Mouse (Mus musculus): ENCODE results near the gene Lrrc49. TPM values are rescaled to one million over a fixed set of nuclear protein-coding genes. Genes with fewer than 3 reads are reported as not detected.

Lrrc49 gene
- polyA plus RNA-seq, 1 experiment, result 0.54 TPM

DNA sequence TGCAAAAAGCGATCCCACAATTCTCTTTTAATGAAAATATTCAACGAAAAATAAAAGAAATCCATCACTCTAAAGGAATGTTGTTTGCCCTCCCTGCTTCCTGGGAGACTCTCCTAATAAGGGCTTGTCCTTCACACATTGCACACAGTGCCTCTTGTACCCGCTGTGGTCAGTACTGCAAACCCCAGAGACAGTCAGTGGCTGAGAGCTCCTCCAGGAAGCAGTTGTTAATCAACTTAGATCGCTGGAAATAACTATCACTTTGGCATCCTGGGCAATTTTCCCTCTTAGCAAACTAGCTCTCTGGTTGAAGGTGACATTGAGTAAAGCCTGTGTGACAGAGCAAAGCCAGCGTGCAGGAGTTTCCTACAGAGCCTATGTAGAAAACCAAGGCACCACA is 160.9 kb downstream of the Lrrc49 start:
- Histone ChIP-seq H3K4me3 (replicated peaks) (no peak overlapping the region), H3K27me3 (replicated peaks) (peaks cover 19% of the 10 kb centered on the region), H3K36me3 (replicated peaks; ENCODE audit: low read length) (no peaks in the 10 kb centered on the region), H3K4me1 (peaks cover 46% of the 10 kb centered on the region), H3K9me3 (no peaks in the 10 kb centered on the region)
- TF ChIP-seq GATA1 (IDR thresholded peaks at IDR 0.05; ENCODE audit: borderline replicate concordance, low read length) (no peak), FLI1 (IDR thresholded peaks at IDR 0.05; ENCODE audit: low read length) (no peak)

DNA sequence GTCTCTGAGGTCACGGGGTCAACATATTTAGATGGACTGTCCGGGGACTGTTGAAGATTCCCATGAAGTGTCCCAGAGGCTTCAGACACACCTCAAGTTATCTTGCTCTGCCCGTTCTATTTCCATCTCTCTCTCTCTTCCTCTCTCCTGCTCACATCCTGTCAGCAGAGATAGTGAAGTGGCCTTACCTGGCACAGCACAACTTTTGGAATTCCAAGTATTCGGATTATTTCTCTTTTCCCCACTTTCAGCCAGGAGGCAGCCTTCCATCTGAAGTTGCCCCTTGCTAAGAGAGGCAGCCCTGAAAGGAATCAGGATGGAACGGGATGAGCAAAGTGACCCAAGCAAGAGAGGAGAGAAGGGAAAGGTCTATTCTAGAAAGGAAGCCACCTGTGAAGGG is 161.8 kb downstream of the Lrrc49 start:
- Histone ChIP-seq H3K9me3 (no peaks in the 10 kb centered on the region), H3K4me1 (peaks cover 51% of the 10 kb centered on the region), H3K36me3 (replicated peaks; ENCODE audit: low read length) (no peaks in the 10 kb centered on the region), H3K4me3 (replicated peaks) (no peak overlapping the region), H3K27me3 (replicated peaks) (peaks cover 23% of the 10 kb centered on the region)
- TF ChIP-seq GATA1 (IDR thresholded peaks at IDR 0.05; ENCODE audit: borderline replicate concordance, low read length) (no peak), FLI1 (IDR thresholded peaks at IDR 0.05; ENCODE audit: low read length) (no peak)

DNA sequence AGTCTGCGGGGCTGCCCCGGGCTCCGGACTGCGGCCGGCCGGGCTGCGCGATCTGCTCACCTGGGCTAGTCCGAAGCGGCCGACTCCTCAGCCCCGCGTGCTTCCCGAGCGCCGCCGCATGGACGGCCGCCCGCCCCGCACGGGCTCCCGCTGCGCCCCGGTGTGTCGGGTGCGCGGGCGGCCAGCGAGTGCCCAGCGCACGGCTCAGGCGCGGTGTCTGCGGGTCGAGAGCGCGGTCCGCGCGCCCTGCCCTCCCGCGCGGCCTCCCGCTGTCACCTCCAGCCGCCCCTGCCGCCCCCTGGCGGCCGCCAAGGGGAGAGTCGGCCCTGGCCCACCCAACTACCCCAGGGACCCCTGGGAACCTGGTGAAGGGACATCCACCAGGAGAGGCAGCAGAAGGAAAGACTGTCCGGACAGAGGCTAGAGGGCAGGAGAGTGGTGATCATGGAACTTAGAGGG is 166.1 kb downstream of the Lrrc49 start, which contains the start of gene Thsd4:
TSS of gene Thsd4 (minus strand) at position 241 of the 459 bp plus-strand sequence.
- no peak for TF ChIP-seq FLI1 (IDR thresholded peaks at IDR 0.05; ENCODE audit: low read length)
- no peak for TF ChIP-seq GATA1 (IDR thresholded peaks at IDR 0.05; ENCODE audit: borderline replicate concordance, low read length)
- H3K4me1 ChIP-seq, result peaks cover 26% of the 10 kb centered on the region
- H3K9me3 ChIP-seq, result no peaks in the 10 kb centered on the region
- peaks cover 51% of the 10 kb centered on the region for H3K27me3 ChIP-seq (replicated peaks)
- H3K4me3 ChIP-seq (replicated peaks), result peak within 1 kb of the TSS; percentile 90
- H3K36me3 ChIP-seq (replicated peaks; ENCODE audit: low read length), result no peaks in the 10 kb centered on the region

DNA sequence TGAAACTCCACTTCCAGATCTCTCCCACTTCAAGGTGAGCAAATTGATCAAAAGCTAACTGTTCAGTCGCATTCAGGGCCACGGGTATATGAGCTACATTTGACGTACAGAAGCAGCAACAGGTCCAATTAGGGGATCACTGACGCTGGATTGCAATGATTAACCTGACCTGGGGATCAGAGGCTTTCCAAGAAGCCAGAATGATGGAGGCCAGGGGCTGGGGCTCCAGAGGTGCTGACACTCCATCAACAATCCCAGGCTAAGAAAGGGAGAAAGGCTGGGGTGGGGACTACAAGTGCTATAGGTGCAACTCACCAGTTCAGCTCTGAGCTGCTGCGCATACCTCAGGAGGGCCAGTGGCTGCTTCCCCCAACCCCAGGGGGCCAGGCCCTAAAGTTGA is 166.8 kb downstream of the Lrrc49 start:
- TF ChIP-seq GATA1 (IDR thresholded peaks at IDR 0.05; ENCODE audit: borderline replicate concordance, low read length), result no peak
- TF ChIP-seq FLI1 (IDR thresholded peaks at IDR 0.05; ENCODE audit: low read length), result no peak
- H3K4me1 ChIP-seq, result peaks cover 20% of the 10 kb centered on the region
- no peaks in the 10 kb centered on the region for H3K9me3 ChIP-seq
- H3K27me3 ChIP-seq (replicated peaks), result peaks cover 53% of the 10 kb centered on the region
- H3K4me3 ChIP-seq (replicated peaks), result peak overlapping the region; percentile 76
- no peaks in the 10 kb centered on the region for H3K36me3 ChIP-seq (replicated peaks; ENCODE audit: low read length)

DNA sequence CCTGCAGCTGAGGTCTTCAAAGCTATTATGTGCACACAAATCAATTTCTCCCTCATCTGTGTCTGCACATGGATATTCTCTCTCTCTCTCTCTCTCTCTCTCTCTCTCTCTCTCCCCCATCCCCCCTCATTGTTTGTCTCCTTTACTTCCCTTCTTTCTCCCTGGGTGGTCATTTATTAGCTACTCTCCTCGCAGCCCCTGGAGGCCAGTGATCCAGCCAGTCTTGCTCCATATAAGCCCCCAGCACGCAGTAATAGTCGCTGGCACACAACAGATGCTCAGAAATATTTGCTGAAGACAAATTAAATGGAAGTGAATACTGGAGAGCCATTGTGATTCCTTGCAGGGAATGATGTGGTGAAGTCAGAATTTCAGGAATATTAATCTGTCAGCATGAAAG is 168.4 kb downstream of the Lrrc49 start:
- TF ChIP-seq GATA1 (IDR thresholded peaks at IDR 0.05; ENCODE audit: borderline replicate concordance, low read length) (no peak), FLI1 (IDR thresholded peaks at IDR 0.05; ENCODE audit: low read length) (no peak)
- peaks cover 19% of the 10 kb centered on the region for H3K4me1 ChIP-seq
- no peaks in the 10 kb centered on the region for H3K9me3 ChIP-seq
- H3K27me3 ChIP-seq (replicated peaks), result peaks cover 54% of the 10 kb centered on the region
- H3K4me3 ChIP-seq (replicated peaks), result no peak overlapping the region
- no peaks in the 10 kb centered on the region for H3K36me3 ChIP-seq (replicated peaks; ENCODE audit: low read length)

Other genes with a start within 250 kb of the Lrrc49 start
- gene Thsd4, start 166.1 kb downstream of the Lrrc49 start, polyA plus RNA-seq (2012; ENCODE audit: insufficient read depth, low replicate concordance), result 0.65 and 0.69 TPM in 2 replicates
- not detected in 2 replicates for gene Larp6, start 24.8 kb upstream of the Lrrc49 start, polyA plus RNA-seq (2012; ENCODE audit: insufficient read depth, low replicate concordance)
- gene Uaca, start 106.4 kb upstream of the Lrrc49 start, polyA plus RNA-seq (2012; ENCODE audit: insufficient read depth, low replicate concordance), result 2.5 TPM in 1 of 2 replicates, not detected in the other

Measured in megakaryocyte, embryonic 14.5 days (primary cell).